Mouse (Mus musculus) retina, postnatal 7 days (tissue): ENCODE data around the gene C2cd3.
"Not testable (repeated sequence)": the region's sequence is repeated elsewhere in the genome, so short reads cannot be mapped to it uniquely, and the experiment has no call there.

ENCODE experiments used
- DNase-seq: peaks from one replicate; pipeline ENCODE4 v3.0.0-alpha.2; 2012; ENCODE audit warnings: low read depth, low spot score

Gene C2cd3

GRCm38 (mm10) chr7:100470796-100471406 is 98.9 kb downstream of the C2cd3 start:
- DNase-seq: no peak

GRCm38 (mm10) chr7:100471407-100471797 is 99.4 kb downstream of the C2cd3 start:
- DNase-seq: no peak

- no peak for DNase-seq
These were observed 100.7 kb downstream of the C2cd3 start, which contains the start of gene Ucp3 for GRCm38 (mm10) chr7:100472777-100473176. Ucp3 (plus strand) TSS chr7:100472990.

GRCm38 (mm10) chr7:100473846-100474454 is 101.9 kb downstream of the C2cd3 start:
- no peak for DNase-seq

GRCm38 (mm10) chr7:100474680-100475079 is 102.6 kb downstream of the C2cd3 start:
- DNase-seq: no peak

GRCm38 (mm10) chr7:100479100-100479822 is 107.2 kb downstream of the C2cd3 start:
- DNase-seq: no peak

- no peak for DNase-seq
These were observed 107.8 kb downstream of the C2cd3 start for GRCm38 (mm10) chr7:100479823-100480164.

GRCm38 (mm10) chr7:100480175-100480574 is 108.1 kb downstream of the C2cd3 start:
- DNase-seq: no peak

- not testable (repeated sequence) for DNase-seq
These were observed 110.0 kb downstream of the C2cd3 start for GRCm38 (mm10) chr7:100482046-100482445.

- DNase-seq: no peak
These were observed 112.5 kb downstream of the C2cd3 start for GRCm38 (mm10) chr7:100484493-100484892.

- DNase-seq: no peak
These were observed 115.3 kb downstream of the C2cd3 start for GRCm38 (mm10) chr7:100487301-100487700.

GRCm38 (mm10) chr7:100488474-100489048 is 116.5 kb downstream of the C2cd3 start:
- no peak for DNase-seq

- DNase-seq: no peak
These were observed 120.5 kb downstream of the C2cd3 start for GRCm38 (mm10) chr7:100492391-100493116.

GRCm38 (mm10) chr7:100493117-100493483 is 121.1 kb downstream of the C2cd3 start, which contains the start of gene Ucp2:
Ucp2 (plus strand) TSS chr7:100493337.
- no peak for DNase-seq

- DNase-seq: no peak
These were observed 121.7 kb downstream of the C2cd3 start for GRCm38 (mm10) chr7:100493484-100494414.

GRCm38 (mm10) chr7:100494415-100494831 is 122.4 kb downstream of the C2cd3 start:
- DNase-seq: no peak

GRCm38 (mm10) chr7:100495042-100495441 is 123.0 kb downstream of the C2cd3 start:
- no peak for DNase-seq

- DNase-seq: no peak
These were observed 123.7 kb downstream of the C2cd3 start for GRCm38 (mm10) chr7:100495581-100496251.

GRCm38 (mm10) chr7:100496371-100496770 is 124.3 kb downstream of the C2cd3 start:
- DNase-seq: no peak

GRCm38 (mm10) chr7:100496791-100497190 is 124.8 kb downstream of the C2cd3 start:
- DNase-seq: no peak
